ENCODE assay signal across 18 mouse cellular contexts in the genomic region with DNA sequence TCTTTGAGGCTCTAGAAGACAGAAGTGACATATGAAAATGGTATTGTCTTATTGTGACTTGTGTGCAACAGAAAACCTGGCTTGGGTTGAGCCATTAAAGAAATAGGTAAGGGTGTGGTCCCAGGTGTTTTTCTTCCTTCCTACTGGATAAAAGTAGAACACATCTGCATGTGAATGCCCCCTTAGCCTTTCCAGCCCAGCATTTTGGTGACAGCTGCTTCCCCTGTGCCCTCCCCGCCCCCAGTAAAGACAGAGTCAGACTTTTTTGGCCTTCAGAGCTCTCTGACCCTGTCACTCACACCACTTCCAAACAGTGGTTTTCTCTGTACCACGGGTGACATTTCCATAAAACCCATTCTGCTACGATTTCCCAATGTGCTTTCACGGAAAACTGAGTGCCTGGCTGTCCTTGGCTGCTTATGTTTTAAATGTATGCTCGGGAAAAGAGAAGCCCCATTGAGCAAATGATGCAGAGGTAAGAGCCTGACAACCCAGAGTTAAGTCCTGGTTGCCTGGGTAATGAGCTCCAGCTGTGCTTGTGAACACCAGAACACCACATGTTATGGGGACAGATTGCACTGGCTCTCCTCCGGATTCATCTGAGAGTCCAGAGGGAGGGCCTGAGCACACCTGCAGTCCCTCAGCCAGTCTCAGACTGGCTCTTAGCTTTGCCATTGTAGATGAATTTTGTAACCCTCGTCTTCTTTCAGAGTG.
DNase-seq lines count a peak whose midpoint lies in the region; ATAC-seq and TF ChIP-seq lines count a peak whose summit lies in the region.
"Had no signal": no experiment of that assay in that cellular context is flagged by ENCODE, and none has a peak within 500 bp of the region (broad histone marks: within the 10 kb centered on the region; RNA-seq: fewer than 3 reads in every experiment).

No protein-coding gene starts in this region.

- no peak for TF ChIP-seq CTCF in midbrain, postnatal 0 days (IDR thresholded peaks at IDR 0.05)
- TF ChIP-seq CTCF in layer of hippocampus, adult 2 months (conservative IDR thresholded peaks at IDR 0.05), result no peak

- H3K36me3 ChIP-seq in midbrain, embryonic 11.5 days (ENCODE audit: control insufficient read depth, insufficient read depth, low read length), result no peaks in the 10 kb centered on the region
- H3K36me3 ChIP-seq in midbrain, postnatal 0 days (ENCODE audit: insufficient read depth, low read length), result peaks cover 12% of the 10 kb centered on the region
- no peaks in the 10 kb centered on the region for H3K36me3 ChIP-seq in hindbrain, embryonic 16.5 days (ENCODE audit: control insufficient read depth, insufficient read depth, low read length)

- no peak overlapping the region for H3K27ac ChIP-seq in midbrain, embryonic 11.5 days (ENCODE audit: low read depth, low read length)
- no peak overlapping the region for H3K27ac ChIP-seq in midbrain, postnatal 0 days (ENCODE audit: low read depth, low read length)
- no peak overlapping the region for H3K27ac ChIP-seq in hindbrain, embryonic 16.5 days (ENCODE audit: low read depth, low read length)
- no peak overlapping the region; the same call in 1 of the 2 replicates for H3K27ac ChIP-seq in layer of hippocampus, adult 2 months
- H3K27ac ChIP-seq: kidney, postnatal 0 days had no signal

- WGBS in midbrain, embryonic 11.5 days, result 31% methylated on average over 7 of the region's 7 CpGs
- WGBS in midbrain, postnatal 0 days, result 18% methylated on average over 7 of the region's 7 CpGs
- 31% methylated on average over 7 of the region's 7 CpGs for WGBS in hindbrain, embryonic 16.5 days

- peak; percentile 38; the same call in 1 of the 2 replicates for ATAC-seq in midbrain, embryonic 11.5 days (ENCODE audit: low FRiP score)
- no peak for ATAC-seq in midbrain, postnatal 0 days (ENCODE audit: low FRiP score)
- ATAC-seq in hindbrain, embryonic 16.5 days, result 0 out of 2 replicates have a peak, but pooled peaks have one; percentile 26
- ATAC-seq in CD4-positive, CD25-positive, alpha-beta regulatory T cell, adult 4 months, result no peak
- ATAC-seq: intestine, embryonic 16.5 days; liver, postnatal 0 days; midbrain, embryonic 16.5 days had no signal

- H3K9me3 ChIP-seq in midbrain, embryonic 11.5 days (ENCODE audit: control insufficient read depth, low read length), result no peaks in the 10 kb centered on the region
- H3K9me3 ChIP-seq in midbrain, postnatal 0 days (ENCODE audit: low read length), result no peaks in the 10 kb centered on the region
- H3K9me3 ChIP-seq in hindbrain, embryonic 16.5 days (ENCODE audit: control insufficient read depth, low read length), result no peaks in the 10 kb centered on the region

- H3K4me2 ChIP-seq in midbrain, embryonic 11.5 days, result no peak overlapping the region
- no peak overlapping the region for H3K4me2 ChIP-seq in midbrain, postnatal 0 days (ENCODE audit: low read depth, low read length, poor library complexity, severe bottlenecking)
- H3K4me2 ChIP-seq in hindbrain, embryonic 16.5 days (ENCODE audit: low read length), result no peak overlapping the region

- no peaks in the 10 kb centered on the region for H3K27me3 ChIP-seq in midbrain, embryonic 11.5 days (ENCODE audit: control insufficient read depth, insufficient read depth, low read length)
- H3K27me3 ChIP-seq in midbrain, postnatal 0 days (ENCODE audit: insufficient read depth, low read length), result no peaks in the 10 kb centered on the region
- no peaks in the 10 kb centered on the region for H3K27me3 ChIP-seq in hindbrain, embryonic 16.5 days (replicated peaks; ENCODE audit: control insufficient read depth, insufficient read depth, low read length)

- no peaks in the 10 kb centered on the region for H3K4me1 ChIP-seq in midbrain, embryonic 11.5 days (ENCODE audit: control insufficient read depth, insufficient read depth, low read length)
- no peaks in the 10 kb centered on the region for H3K4me1 ChIP-seq in midbrain, postnatal 0 days (ENCODE audit: insufficient read depth, low read length)
- H3K4me1 ChIP-seq in hindbrain, embryonic 16.5 days (ENCODE audit: control insufficient read depth, insufficient read depth, low read depth, low read length), result no peaks in the 10 kb centered on the region

- peak; percentile 80 for DNase-seq in midbrain, embryonic 11.5 days (ENCODE audit: low spot score, missing footprints)
- no peak for DNase-seq in midbrain, postnatal 0 days (ENCODE audit: low spot score)
- DNase-seq in embryo, embryonic 11 days, result peak; percentile 68
- no peak for DNase-seq in layer of hippocampus, adult 2 months (ENCODE audit: low spot score in 2 of 2)
- no peak for DNase-seq in urinary bladder, postnatal 25 days (ENCODE audit: low spot score)
- DNase-seq: cerebellum, adult 8-10 months; heart, adult 18-20 months; heart, postnatal 14 days; layer of hippocampus, adult 9-11 months; liver, postnatal 0 days; lung, postnatal 4 days; right cerebral cortex, adult 18-20 months; thymus, postnatal 4 days had no signal

- H3K9ac ChIP-seq in midbrain, embryonic 11.5 days (ENCODE audit: low read length), result no peak overlapping the region
- no peak overlapping the region for H3K9ac ChIP-seq in midbrain, postnatal 0 days (replicated peaks; ENCODE audit: low read length, poor library complexity, severe bottlenecking)
- no peak overlapping the region for H3K9ac ChIP-seq in hindbrain, embryonic 16.5 days (ENCODE audit: low read depth, low read length)
- H3K9ac ChIP-seq: liver, postnatal 0 days had no signal

- no peak overlapping the region for H3K4me3 ChIP-seq in midbrain, embryonic 11.5 days (ENCODE audit: low read depth, low read length)
- H3K4me3 ChIP-seq in midbrain, postnatal 0 days (ENCODE audit: low read depth, low read length), result no peak overlapping the region
- H3K4me3 ChIP-seq in hindbrain, embryonic 16.5 days (ENCODE audit: low read length), result no peak overlapping the region
- H3K4me3 ChIP-seq in layer of hippocampus, adult 2 months, result no peak overlapping the region

Comparison
In these comparisons a context has a peak if more than half of its experiments do, and no peak if none do; other contexts are left out.
1. ATAC-seq: peak in midbrain, embryonic 11.5 days (single experiment) and hindbrain, embryonic 16.5 days (single experiment); none in midbrain, postnatal 0 days (single experiment) and CD4-positive, CD25-positive, alpha-beta regulatory T cell, adult 4 months (single experiment).
2. DNase-seq: peak in midbrain, embryonic 11.5 days (single experiment) and embryo, embryonic 11 days (single experiment); none in midbrain, postnatal 0 days (single experiment), layer of hippocampus, adult 2 months (0 of 2) and urinary bladder, postnatal 25 days (single experiment).